Mouse (Mus musculus) myocyte (in vitro differentiated cells): ENCODE measurements around the gene Kif12.

Experiments used
- E2F4 ChIP-seq: IDR thresholded peaks from one replicate; pipeline ENCODE4 v1.6.1; 2011; ENCODE audit warnings: mild to moderate bottlenecking, control low read depth, moderate library complexity; ENCODE audit not compliant: insufficient read depth
- MAX ChIP-seq: IDR thresholded peaks from one replicate; pipeline ENCODE4 v1.6.1; 2011; ENCODE audit warnings: low read depth, mild to moderate bottlenecking, control low read depth
- MYOD1 ChIP-seq, 3 experiments: IDR thresholded peaks; one replicate each; pipeline ENCODE4 v1.6.1; 2011; ENCODE audit warnings: control low read depth in 2 of 3, low read depth in 2 of 3, mild to moderate bottlenecking in 2 of 3, moderate library complexity in 1 of 3; ENCODE audit not compliant: insufficient read length in 2 of 3, control insufficient read depth in 1 of 3
- MYOG ChIP-seq, 3 experiments: IDR thresholded peaks; one replicate each; pipeline ENCODE4 v1.6.1; 2011; ENCODE audit warnings: control low read depth in 2 of 3, low read depth in 2 of 3, mild to moderate bottlenecking in 2 of 3; ENCODE audit not compliant: insufficient read length in 2 of 3, control insufficient read depth in 1 of 3, insufficient read depth in 1 of 3
- POLR2A ChIP-seq: IDR thresholded peaks from one replicate; pipeline ENCODE4 v1.6.1; 2011; ENCODE audit warnings: low read depth, mild to moderate bottlenecking, control low read depth, moderate library complexity; ENCODE audit not compliant: insufficient read length
- POLR2AphosphoS2 ChIP-seq: IDR thresholded peaks from one replicate; pipeline ENCODE4 v1.6.1; 2011; ENCODE audit warnings: low read depth, control low read depth; ENCODE audit not compliant: insufficient read length
- TCF12 ChIP-seq: IDR thresholded peaks from one replicate; pipeline ENCODE4 v1.6.1; 2011; ENCODE audit warnings: mild to moderate bottlenecking, control low read depth; ENCODE audit not compliant: poor library complexity, insufficient read depth, severe bottlenecking
- USF1 ChIP-seq: IDR thresholded peaks from one replicate; pipeline ENCODE4 v1.6.1; 2011; ENCODE audit warnings: low read depth, mild to moderate bottlenecking, control low read depth, moderate library complexity

DNA sequence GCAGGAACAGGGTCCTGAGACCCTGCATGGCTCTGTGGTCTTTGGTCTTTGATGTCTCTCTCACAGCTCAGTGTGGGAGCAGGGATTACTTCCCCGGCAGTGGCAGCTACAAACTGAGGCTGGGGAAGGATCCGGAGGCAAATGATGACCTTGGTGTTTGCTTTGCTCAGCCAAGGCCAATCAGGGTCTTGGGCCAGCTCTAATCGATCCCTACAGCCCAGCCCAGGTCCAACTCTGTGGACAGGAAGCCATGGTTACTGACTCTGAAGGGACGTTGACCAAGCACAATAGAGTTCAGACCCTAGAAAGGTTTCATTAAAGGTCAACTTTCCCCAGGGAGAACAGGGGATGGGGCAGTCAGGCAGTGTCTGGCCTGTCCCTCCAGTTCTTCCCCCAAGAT lies 17.9 kb downstream of the Kif12 start:
- TF ChIP-seq MYOD1 (IDR thresholded peaks at IDR 0.05; ENCODE audit: control insufficient read depth in 1 of 3, insufficient read length in 2 of 3, low read depth in 2 of 3) = no peak
- TF ChIP-seq POLR2A = no peak
- no peak for TF ChIP-seq MAX
- no peak for TF ChIP-seq E2F4
- no peak for TF ChIP-seq MYOG (IDR thresholded peaks at IDR 0.05; ENCODE audit: control insufficient read depth in 1 of 3, insufficient read depth in 1 of 3, insufficient read length in 2 of 3, low read depth in 2 of 3)
- no peak for TF ChIP-seq USF1
- no peak for TF ChIP-seq TCF12
- TF ChIP-seq POLR2AphosphoS2 = no peak
